Mouse (Mus musculus): ENCODE results near the gene Mdc1. TPM values are rescaled to one million over a fixed set of nuclear protein-coding genes. Genes with fewer than 3 reads are reported as not detected.

Mdc1 gene
- polyA plus RNA-seq, 2 experiments from 2014 or later, result 4.1 to 6.4 TPM

DNA sequence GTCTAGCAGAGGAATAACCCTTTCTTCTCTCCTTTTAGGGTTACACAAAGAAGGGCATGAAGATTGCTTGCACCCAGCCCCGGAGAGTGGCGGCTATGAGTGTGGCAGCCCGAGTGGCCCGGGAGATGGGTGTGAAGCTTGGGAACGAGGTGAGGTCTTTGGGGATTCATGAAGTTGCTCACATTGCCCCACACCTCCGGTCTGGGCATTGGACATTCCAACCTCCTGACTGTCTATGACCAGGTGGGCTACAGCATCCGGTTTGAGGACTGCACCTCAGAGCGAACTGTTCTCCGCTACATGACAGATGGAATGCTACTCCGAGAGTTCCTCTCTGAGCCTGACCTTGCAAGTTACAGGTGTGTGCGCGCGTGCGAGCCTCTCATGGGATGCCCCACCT lies 42.5 kb downstream of the Mdc1 start:
- no peak for ATAC-seq

GRCm38 (mm10) chr17:35887725-35888124 lies 46.4 kb downstream of the Mdc1 start:
- ATAC-seq, result no peak

DNA sequence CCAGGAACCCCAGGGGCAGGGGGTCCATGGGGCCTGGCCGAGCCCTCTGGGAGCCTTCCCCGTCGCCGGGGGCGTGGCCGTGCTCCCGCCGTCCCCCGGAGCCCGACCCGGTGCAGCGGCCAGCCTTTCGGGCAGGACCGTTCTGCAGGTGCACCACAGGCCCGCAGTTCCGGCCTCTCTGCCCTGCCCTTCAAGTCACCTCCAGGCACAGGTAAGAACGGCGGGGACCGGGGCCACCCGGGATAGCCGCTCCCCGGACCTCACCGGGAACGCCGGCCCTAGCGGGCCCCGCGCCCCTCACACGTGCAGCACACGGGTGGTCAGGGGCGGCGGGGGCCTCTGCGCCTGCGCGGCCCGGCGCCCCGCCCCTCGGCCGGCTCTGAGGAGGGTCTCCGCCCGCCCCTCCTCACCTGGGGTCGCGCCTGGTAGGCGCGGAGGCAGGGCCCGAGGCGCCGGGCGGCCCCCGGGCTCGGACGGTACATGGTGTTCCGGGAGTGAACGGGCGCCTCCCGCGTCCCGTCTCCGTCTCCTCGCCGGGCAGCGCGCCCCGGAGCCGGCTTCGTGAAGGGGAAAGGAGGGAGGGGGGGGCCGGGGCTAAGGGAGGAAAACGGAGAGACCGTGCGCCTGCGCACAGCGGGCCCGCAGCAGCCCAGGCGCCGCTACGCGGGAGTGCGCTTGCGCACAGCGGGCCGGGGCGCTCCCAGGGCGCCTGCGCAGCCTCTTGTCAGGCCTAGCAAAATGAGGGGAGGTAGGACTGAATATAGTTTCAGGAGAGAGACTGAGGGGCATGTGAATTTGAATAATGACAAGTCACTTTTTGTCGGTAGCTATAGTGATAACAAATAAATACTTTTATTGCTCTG lies 55.7 kb downstream of the Mdc1 start, which contains the start of gene 2310061I04Rik:
TSS of gene 2310061I04Rik (minus strand) at position 651 of the 863 bp plus-strand sequence.
- ATAC-seq, result peak; percentile 55

- no peak for ATAC-seq
These were observed 56.6 kb downstream of the Mdc1 start for GRCm38 (mm10) chr17:35897644-35898573.

DNA sequence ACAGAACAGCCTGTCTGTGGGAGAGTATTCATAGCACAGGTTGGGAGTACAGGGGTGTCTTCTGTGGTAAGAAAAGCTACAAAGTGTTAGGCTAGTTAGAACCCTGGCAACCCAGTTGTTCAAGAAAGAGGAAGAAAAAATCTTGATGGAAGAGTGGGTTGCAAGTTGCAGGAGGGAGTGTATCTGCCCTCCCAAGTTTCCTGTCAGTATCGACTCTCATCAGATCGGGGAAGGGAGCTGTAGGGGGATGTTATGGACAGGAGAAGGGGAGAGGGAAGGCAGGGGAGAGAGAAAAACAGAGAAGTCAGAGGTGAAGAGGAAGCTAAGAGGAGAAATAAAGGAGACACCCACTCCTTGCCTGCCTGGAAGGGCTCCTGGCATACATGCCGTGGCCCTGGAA lies 59.3 kb downstream of the Mdc1 start:
- ATAC-seq, result no peak

GRCm38 (mm10) chr17:35903343-35903991 lies 62.2 kb downstream of the Mdc1 start:
- no peak for ATAC-seq

GRCm38 (mm10) chr17:35903992-35904355 lies 62.7 kb downstream of the Mdc1 start:
- ATAC-seq, result no peak

GRCm38 (mm10) chr17:35905587-35905986 lies 64.3 kb downstream of the Mdc1 start:
- no peak for ATAC-seq

GRCm38 (mm10) chr17:35907609-35908008 lies 66.3 kb downstream of the Mdc1 start:
- ATAC-seq, result no peak

Other genes starting within 250 kb of the Mdc1 start
- gene Sfta2, start 240.0 kb upstream of the Mdc1 start, polyA plus RNA-seq (2017; shearing (Covaris generic)), result not detected
- gene Gm9573, start 214.9 kb upstream of the Mdc1 start, polyA plus RNA-seq (2017; shearing (Covaris generic)), result not detected
- under 1 TPM in 1 of 2 experiments, not detected in 1; 0.36 TPM for gene Mucl3, start 197.8 kb upstream of the Mdc1 start, polyA plus RNA-seq (2017; shearing (Covaris generic))
- gene Vars2, start 173.9 kb upstream of the Mdc1 start, polyA plus RNA-seq (2017; shearing (Covaris generic)), result 10 to 100 TPM in 1 of 2 experiments, 1 to 10 TPM in 1; 9.3 to 11.8 TPM
- gene Gtf2h4, start 167.8 kb upstream of the Mdc1 start, polyA plus RNA-seq (2017; shearing (Covaris generic)), result 10 to 100 TPM; 11.5 to 30.4 TPM
- under 1 TPM; 0.66 to 0.71 TPM for gene Ddr1, start 136.9 kb upstream of the Mdc1 start, polyA plus RNA-seq (2017; shearing (Covaris generic))
- gene Ier3, start 19.8 kb upstream of the Mdc1 start, polyA plus RNA-seq (2017; shearing (Covaris generic)), result under 1 TPM; 0.60 TPM
- 10 to 100 TPM; 19.9 to 22.9 TPM for gene Flot1, start 18.3 kb upstream of the Mdc1 start, polyA plus RNA-seq (2017; shearing (Covaris generic))
- gene Tubb5, start 3.2 kb upstream of the Mdc1 start, polyA plus RNA-seq (2017; shearing (Covaris generic)), result 100 to 1,000 TPM; 410 to 652 TPM
- gene Nrm, start 19.8 kb downstream of the Mdc1 start, polyA plus RNA-seq (2017; shearing (Covaris generic)), result 10 to 100 TPM; 38.4 to 44.7 TPM
- 100 to 1,000 TPM; 228 to 247 TPM for gene Ppp1r18, start 24.1 kb downstream of the Mdc1 start, polyA plus RNA-seq (2017; shearing (Covaris generic))
- gene Dhx16, start 38.3 kb downstream of the Mdc1 start, polyA plus RNA-seq (2017; shearing (Covaris generic)), result 10 to 100 TPM; 19.6 to 26.9 TPM
- 10 to 100 TPM; 12.4 to 17.5 TPM for gene 2310061I04Rik, start 55.9 kb downstream of the Mdc1 start, polyA plus RNA-seq (2017; shearing (Covaris generic))
- gene Atat1, start 68.6 kb downstream of the Mdc1 start, polyA plus RNA-seq (2017; shearing (Covaris generic)), result 10 to 100 TPM; 11.7 to 14.3 TPM
- 10 to 100 TPM; 42.2 to 50.9 TPM for gene Mrps18b, start 74.9 kb downstream of the Mdc1 start, polyA plus RNA-seq (2017; shearing (Covaris generic))
- 10 to 100 TPM; 42.0 to 57.4 TPM for gene Ppp1r10, start 74.9 kb downstream of the Mdc1 start, polyA plus RNA-seq (2017; shearing (Covaris generic))
- 100 to 1,000 TPM in 1 of 2 experiments, 10 to 100 TPM in 1; 99.6 to 137 TPM for gene Abcf1, start 128.2 kb downstream of the Mdc1 start, polyA plus RNA-seq (2017; shearing (Covaris generic))
- 1 to 10 TPM; 8.1 to 9.2 TPM for gene Gnl1, start 138.3 kb downstream of the Mdc1 start, polyA plus RNA-seq (2017; shearing (Covaris generic))
- gene Prr3, start 138.7 kb downstream of the Mdc1 start, polyA plus RNA-seq (2017; shearing (Covaris generic)), result 10 to 100 TPM; 13.6 to 17.6 TPM
- 10 to 100 TPM; 36.4 to 43.7 TPM for gene H2-T24, start 179.0 kb downstream of the Mdc1 start, polyA plus RNA-seq (2017; shearing (Covaris generic))
- 1,000 to 10,000 TPM in 1 of 2 experiments, 100 to 1,000 TPM in 1; 679 to 1,228 TPM for gene H2-T23, start 191.3 kb downstream of the Mdc1 start, polyA plus RNA-seq (2017; shearing (Covaris generic))
- gene H2-T22, start 201.2 kb downstream of the Mdc1 start, polyA plus RNA-seq (2017; shearing (Covaris generic)), result 100 to 1,000 TPM; 415 to 458 TPM
- gene Gm6034, start 201.4 kb downstream of the Mdc1 start, polyA plus RNA-seq (2017; shearing (Covaris generic)), result under 1 TPM in 1 of 2 experiments, not detected in 1; 0.46 TPM
- gene Gm11127, start 216.9 kb downstream of the Mdc1 start, polyA plus RNA-seq (2017; shearing (Covaris generic)), result under 1 TPM; 0.37 to 0.38 TPM